Mouse (Mus musculus): ENCODE measurements around the gene Ebf1.

DNA sequence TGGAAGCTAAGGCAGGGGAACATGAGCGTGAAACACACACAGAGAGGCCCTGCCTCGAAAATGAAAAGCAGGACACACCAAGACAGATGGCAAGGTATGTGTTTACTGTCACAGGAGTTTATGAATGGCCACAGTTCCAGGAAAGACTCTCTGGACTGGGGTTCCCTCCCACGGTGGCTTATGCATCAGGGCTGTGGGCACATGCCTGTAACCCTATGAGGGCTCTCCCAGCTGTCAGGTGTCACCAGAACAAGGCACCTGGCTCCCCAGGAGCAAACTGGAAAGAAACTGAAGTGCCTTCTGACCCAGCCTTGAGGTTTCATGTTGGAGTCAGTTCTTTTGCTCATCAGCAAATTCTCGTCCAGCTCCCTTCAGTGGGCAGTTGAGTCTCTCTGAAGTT, 141.7 kb downstream of the Ebf1 start:
- TF ChIP-seq POLR2A (IDR thresholded peaks at IDR 0.05; ENCODE audit: low read depth, low read length) (no peak), CTCF (IDR thresholded peaks at IDR 0.05; ENCODE audit: extremely low read depth, insufficient read depth, insufficient read length, insufficient replicate concordance) (no peak)
